Mouse (Mus musculus) lung, embryonic 14.5 days (tissue): ENCODE results near the gene S100a11. TPM values are rescaled to one million over a fixed set of nuclear protein-coding genes. Genes with fewer than 3 reads are reported as not detected.
A peak's percentile ranks its signal among the peaks of the same experiment; 100 is the strongest.

Experiments used
- ATAC-seq: fragments of 200-750 bp; cut with Nextera tagmentation; 2 replicates; pipeline ENCODE4 v1.8.0; 2017; ENCODE audit warnings: mild to moderate bottlenecking, moderate TSS enrichment, moderate library complexity; ENCODE audit not compliant: insufficient read depth
- DNase-seq: peaks from one replicate; pipeline ENCODE4 v3.0.0-alpha.2; 2015
- H3K27ac ChIP-seq: fragments of 300-500 bp; sonication (generic); 2 replicates; pipeline ENCODE4 v1.5.1; 2014; ENCODE audit warnings: low read depth, mild to moderate bottlenecking, moderate library complexity
- H3K27me3 ChIP-seq: fragments of 300-500 bp; sonication (generic); 2 replicates; pipeline ENCODE4 v1.6.1; 2014; ENCODE audit warnings: low read length, control low read depth; ENCODE audit not compliant: insufficient read depth
- H3K36me3 ChIP-seq: fragments of 300-500 bp; sonication (generic); 2 replicates; pipeline ENCODE4 v1.6.1; 2014; ENCODE audit warnings: control low read depth; ENCODE audit not compliant: insufficient read depth
- H3K4me1 ChIP-seq: fragments of 300-500 bp; sonication (generic); 2 replicates; pipeline ENCODE4 v1.6.1; 2014; ENCODE audit warnings: antibody characterized with exemption, control low read depth; ENCODE audit not compliant: insufficient read depth
- H3K4me2 ChIP-seq: fragments of 300-500 bp; sonication (generic); 2 replicates; pipeline ENCODE4 v1.6.1; 2014; ENCODE audit warnings: mild to moderate bottlenecking
- H3K4me3 ChIP-seq: fragments of 300-500 bp; sonication (generic); 2 replicates; pipeline ENCODE4 v1.5.1; 2014; ENCODE audit warnings: low read depth, low read length
- H3K9ac ChIP-seq: fragments of 300-500 bp; sonication (generic); 2 replicates; pipeline ENCODE4 v1.6.1; 2014
- H3K9me3 ChIP-seq: fragments of 300-500 bp; sonication (generic); 2 replicates; pipeline ENCODE4 v1.6.1; 2016; ENCODE audit warnings: low read depth, low read length, control low read depth
- CTCF ChIP-seq: IDR thresholded peaks from 2 replicates; pipeline ENCODE4 v1.5.1; 2016; ENCODE audit warnings: antibody characterized with exemption, low read depth
- WGBS: fragments of 180-500 bp; shearing (Covaris S2); extraction: QIAGEN DNeasy Blood & Tissue Kit; methylation state at CpG from one replicate; pipeline ENCODE4 v1.1.7; 2014; 5-methylcytosine and 5-hydroxymethylcytosine counted together
- polyA plus RNA-seq: library from polyadenylated mRNA; unstranded; fragments of >200 nt; fragmentation: Nextera tagmentation; extraction: Ambion mirVana; gene quantifications from 2 replicates; pipeline ENCODE4 v1.2.1, GENCODE M21; 2014

S100a11 gene
- 861 and 982 TPM in 2 replicates for polyA plus RNA-seq

DNA sequence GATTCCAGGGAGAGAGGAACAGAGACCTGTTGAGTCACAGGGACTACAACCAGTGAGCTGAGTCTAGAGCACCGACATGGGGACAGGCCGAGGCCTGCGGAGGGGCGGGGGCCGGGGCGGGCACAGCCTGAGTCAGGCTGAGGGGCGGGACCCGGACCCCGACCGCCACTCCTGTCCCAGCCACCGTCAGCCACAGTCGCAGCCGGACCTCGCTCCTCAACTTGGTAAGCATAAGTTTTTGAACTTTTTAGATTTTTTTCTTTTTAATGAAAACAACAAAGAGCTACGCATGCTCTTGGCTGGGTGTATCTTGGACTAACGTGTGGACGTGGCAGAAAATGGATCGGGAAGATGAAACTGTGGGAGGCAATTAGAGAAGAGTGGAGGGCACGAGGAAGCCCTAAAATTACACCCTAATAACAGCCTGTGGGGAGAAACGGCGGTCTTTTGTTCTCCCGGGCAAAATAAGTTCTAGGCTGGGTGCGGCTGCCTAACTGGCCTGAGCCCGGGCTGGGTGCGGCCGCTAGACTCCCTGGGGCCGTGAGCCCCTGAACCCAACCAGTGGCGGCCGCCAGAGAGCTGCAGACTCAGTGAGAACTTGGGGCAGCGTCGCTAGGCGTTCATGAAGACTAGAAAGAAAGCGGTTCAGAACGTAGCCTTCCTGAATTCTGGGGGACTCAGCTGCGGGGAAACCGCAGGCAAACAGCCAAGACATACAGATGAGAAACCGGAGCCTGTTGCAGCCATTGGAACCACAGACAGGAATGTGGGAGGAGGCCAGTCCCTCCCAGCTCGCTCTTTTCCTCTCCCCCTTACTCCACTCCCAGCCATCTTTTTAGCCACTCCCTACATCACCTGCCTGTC is at the start of gene S100a11:
TSS of gene S100a11 (plus strand) at position 159 of the 864 bp plus-strand sequence.
- Histone ChIP-seq H3K4me3 (peak within 1 kb of the TSS; percentile 61), H3K4me2 (peak within 1 kb of the TSS; percentile 64)
- under 1% methylated on average over 38 of the region's 38 CpGs for WGBS

DNA sequence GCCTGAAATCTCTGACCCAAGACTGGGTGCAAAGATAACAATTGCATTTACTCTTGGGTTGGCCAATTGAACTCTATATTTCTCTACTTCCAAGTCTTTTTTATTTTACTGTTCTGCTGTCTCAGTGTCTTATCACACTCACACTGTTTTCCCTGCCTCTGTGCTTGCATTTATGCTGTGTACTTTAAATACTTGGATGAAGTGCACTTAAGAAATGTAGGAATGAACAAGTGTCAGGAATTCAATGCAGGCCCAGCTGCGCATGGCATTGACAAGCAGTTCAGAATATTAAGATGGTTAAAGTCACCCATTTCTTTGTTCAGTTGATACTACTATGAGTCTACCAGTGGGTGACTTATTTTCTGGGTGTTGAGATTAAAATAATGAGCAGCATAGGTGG is 40.2 kb upstream of the S100a11 start:
- H3K27ac ChIP-seq: no peak overlapping the region
- H3K4me3 ChIP-seq: no peak overlapping the region
- WGBS: 79% methylated on average over 1 of the region's 1 CpGs
- H3K9me3 ChIP-seq: no peaks in the 10 kb centered on the region
- no peaks in the 10 kb centered on the region for H3K27me3 ChIP-seq
- H3K4me1 ChIP-seq: no peaks in the 10 kb centered on the region
- DNase-seq: peak; percentile 28
- TF ChIP-seq CTCF: no peak
- H3K36me3 ChIP-seq: no peaks in the 10 kb centered on the region
- no peak for ATAC-seq
- H3K9ac ChIP-seq: no peak overlapping the region
- no peak overlapping the region for H3K4me2 ChIP-seq

More for the DNA sequence above, at the start of gene S100a11:
- H3K9me3 ChIP-seq: no peaks in the 10 kb centered on the region
- peak; percentile 98 for ATAC-seq
- peak; percentile 81 for DNase-seq
- peak within 1 kb of the TSS; percentile 72 for H3K9ac ChIP-seq
- peak; percentile 28; the same call in 1 of the 2 replicates for TF ChIP-seq CTCF
- H3K27ac ChIP-seq: peak within 1 kb of the TSS; percentile 95
- H3K36me3 ChIP-seq: no peaks in the 10 kb centered on the region; the same call in 1 of the 2 replicates
- H3K27me3 ChIP-seq: no peaks in the 10 kb centered on the region
- 0 out of 2 replicates have a peak, but pooled peaks cover 4% of the 10 kb centered on the region for H3K4me1 ChIP-seq

DNA sequence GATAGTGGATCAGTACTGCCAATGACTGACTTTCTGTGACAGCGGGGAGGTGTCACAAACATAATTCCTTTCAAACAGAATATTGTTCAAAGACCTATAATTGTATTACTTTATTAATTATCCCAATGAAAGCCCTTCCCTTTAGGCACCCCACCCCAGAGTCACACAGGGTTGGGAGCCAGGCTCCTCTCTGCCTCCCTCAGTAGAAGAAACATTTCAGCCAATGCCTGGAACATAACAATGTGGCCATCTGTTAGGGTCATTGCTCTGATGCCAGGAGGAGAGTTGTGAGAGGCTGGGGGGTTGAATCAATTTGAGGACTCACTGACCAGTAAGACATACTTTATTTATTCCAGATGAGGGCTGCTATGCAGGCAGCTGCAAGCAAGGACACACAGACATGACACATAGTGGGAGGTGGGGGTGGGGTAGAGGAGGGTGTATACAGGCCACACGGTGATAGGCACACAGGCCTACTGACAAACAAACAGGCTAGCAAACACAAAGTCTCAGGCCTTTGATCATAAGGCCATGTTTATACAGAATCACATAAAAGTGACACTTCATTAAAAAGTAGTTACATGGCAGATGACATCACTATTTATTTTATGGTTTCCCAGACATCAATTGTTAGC is 38.2 kb upstream of the S100a11 start:
- 50% methylated on average over 2 of the region's 2 CpGs for WGBS
- Histone ChIP-seq H3K4me2 (no peak overlapping the region), H3K4me1 (no peaks in the 10 kb centered on the region), H3K27me3 (no peaks in the 10 kb centered on the region), H3K4me3 (no peak overlapping the region), H3K9ac (no peak overlapping the region), H3K9me3 (no peaks in the 10 kb centered on the region), H3K27ac (no peak overlapping the region), H3K36me3 (no peaks in the 10 kb centered on the region)
- TF ChIP-seq CTCF: no peak
- ATAC-seq (peak; percentile 88), DNase-seq (peak; percentile 48)

DNA sequence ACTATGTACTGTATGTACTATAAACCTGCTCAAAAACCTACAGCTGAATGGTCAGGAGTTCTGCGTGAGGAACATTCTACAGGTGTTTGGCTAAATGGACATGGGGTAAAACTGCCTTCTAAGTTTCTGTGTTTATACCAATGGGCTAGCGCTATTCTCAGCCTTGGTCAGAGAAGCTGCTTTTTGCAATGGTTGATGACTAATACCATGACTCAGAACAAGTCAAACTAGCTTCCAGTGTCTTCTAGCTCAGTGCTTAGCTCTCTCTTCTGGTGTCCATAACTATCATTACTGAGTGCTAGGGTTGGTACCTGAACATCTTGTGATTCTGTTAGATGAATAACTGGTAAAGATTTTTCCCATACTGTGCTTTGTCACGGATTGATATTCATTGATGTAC is 34.7 kb upstream of the S100a11 start:
- Histone ChIP-seq H3K27me3 (no peaks in the 10 kb centered on the region), H3K9me3 (no peaks in the 10 kb centered on the region), H3K4me3 (no peak overlapping the region), H3K36me3 (no peaks in the 10 kb centered on the region), H3K9ac (no peak overlapping the region), H3K4me2 (no peak overlapping the region), H3K4me1 (no peaks in the 10 kb centered on the region), H3K27ac (no peak overlapping the region)
- WGBS: 85% methylated on average over 3 of the region's 3 CpGs
- TF ChIP-seq CTCF: no peak
- no peak for DNase-seq
- no peak for ATAC-seq

DNA sequence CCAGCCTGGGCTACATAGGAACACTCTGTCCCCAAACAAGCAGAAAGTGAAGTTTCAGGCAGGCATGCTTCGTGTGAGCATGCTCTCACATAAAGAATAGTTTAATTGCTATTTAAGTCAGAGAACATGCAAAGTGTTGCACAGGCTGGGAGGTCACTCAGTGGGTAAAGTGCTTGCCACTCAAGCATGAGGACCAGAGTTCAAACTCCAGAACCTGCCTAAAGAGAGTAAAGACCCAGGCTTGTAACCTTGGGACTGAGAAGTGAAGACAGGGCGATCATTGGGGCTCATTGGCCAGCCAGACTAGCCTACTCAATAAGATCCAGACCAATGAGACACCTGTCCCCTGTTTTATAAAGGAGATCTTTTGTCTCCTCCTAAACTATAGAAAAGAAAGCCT is 31.7 kb upstream of the S100a11 start:
- ATAC-seq (no peak), DNase-seq (no peak)
- H3K4me2 ChIP-seq: no peak overlapping the region
- no peak overlapping the region for H3K27ac ChIP-seq
- no peaks in the 10 kb centered on the region for H3K4me1 ChIP-seq
- TF ChIP-seq CTCF: no peak
- H3K9ac ChIP-seq: no peak overlapping the region
- H3K4me3 ChIP-seq: no peak overlapping the region
- no peaks in the 10 kb centered on the region for H3K9me3 ChIP-seq
- H3K27me3 ChIP-seq: no peaks in the 10 kb centered on the region
- WGBS: 80% methylated on average over 2 of the region's 2 CpGs
- no peaks in the 10 kb centered on the region for H3K36me3 ChIP-seq

DNA sequence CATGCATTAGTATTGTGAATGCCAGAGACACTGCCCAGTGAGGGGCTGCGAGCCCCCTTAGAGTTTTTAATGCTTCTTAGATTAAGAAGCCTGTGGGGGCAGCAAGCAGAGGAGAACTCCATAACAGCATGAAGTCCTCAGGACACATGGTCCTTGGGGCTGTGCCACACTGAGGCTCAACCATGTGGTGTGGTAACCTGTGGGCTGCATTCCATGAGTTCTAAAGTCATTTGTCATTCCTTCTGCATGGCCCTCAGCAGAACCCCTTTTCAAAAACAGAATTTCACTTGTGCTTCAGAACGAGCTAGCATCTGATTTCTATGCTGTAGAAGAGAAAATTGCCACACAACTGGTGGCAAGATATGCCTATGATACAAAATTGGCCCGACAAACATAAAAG is 28.1 kb upstream of the S100a11 start:
- no peak overlapping the region for H3K4me3 ChIP-seq
- no peaks in the 10 kb centered on the region for H3K27me3 ChIP-seq
- no peak for TF ChIP-seq CTCF
- 71% methylated on average over 3 of the region's 3 CpGs for WGBS
- no peaks in the 10 kb centered on the region for H3K4me1 ChIP-seq
- ATAC-seq: no peak
- H3K4me2 ChIP-seq: no peak overlapping the region
- H3K9ac ChIP-seq: no peak overlapping the region
- no peaks in the 10 kb centered on the region for H3K9me3 ChIP-seq
- no peak for DNase-seq
- no peak overlapping the region for H3K27ac ChIP-seq
- no peaks in the 10 kb centered on the region for H3K36me3 ChIP-seq

DNA sequence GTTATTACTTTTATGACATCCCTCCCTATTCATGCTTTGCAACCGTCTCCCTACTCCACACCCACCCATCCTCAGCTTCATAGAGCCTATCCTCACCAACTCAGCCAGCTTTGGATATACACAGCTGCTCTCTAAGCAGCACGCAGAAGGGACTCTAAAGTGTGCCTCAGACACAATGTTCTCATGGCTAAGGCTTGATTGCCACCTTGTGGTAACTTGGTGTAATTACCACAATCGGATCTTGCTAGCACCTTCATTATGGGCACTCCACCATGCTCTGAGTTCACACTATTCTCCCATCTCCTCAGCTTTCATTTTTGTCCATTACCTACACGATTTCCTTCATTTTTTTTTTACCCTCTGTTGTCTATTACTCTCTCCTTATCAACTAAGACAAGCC is 26.3 kb upstream of the S100a11 start:
- H3K4me2 ChIP-seq: no peak overlapping the region
- peak; percentile 94 for TF ChIP-seq CTCF
- no peak overlapping the region for H3K9ac ChIP-seq
- H3K4me3 ChIP-seq: no peak overlapping the region
- no peaks in the 10 kb centered on the region for H3K27me3 ChIP-seq
- DNase-seq (peak; percentile 93), ATAC-seq (peak; percentile 86)
- H3K36me3 ChIP-seq: no peaks in the 10 kb centered on the region
- no peak overlapping the region for H3K27ac ChIP-seq
- no peaks in the 10 kb centered on the region for H3K4me1 ChIP-seq
- under 1% methylated on average over 4 of the region's 4 CpGs for WGBS
- no peaks in the 10 kb centered on the region for H3K9me3 ChIP-seq
